Mouse (Mus musculus): ENCODE data around the gene Kctd20. TPM values are rescaled to one million over a fixed set of nuclear protein-coding genes. Genes with fewer than 3 reads are reported as not detected.

The Kctd20 gene
- polyA plus RNA-seq, 1 experiment from 2014 or later: 60.0 TPM

DNA sequence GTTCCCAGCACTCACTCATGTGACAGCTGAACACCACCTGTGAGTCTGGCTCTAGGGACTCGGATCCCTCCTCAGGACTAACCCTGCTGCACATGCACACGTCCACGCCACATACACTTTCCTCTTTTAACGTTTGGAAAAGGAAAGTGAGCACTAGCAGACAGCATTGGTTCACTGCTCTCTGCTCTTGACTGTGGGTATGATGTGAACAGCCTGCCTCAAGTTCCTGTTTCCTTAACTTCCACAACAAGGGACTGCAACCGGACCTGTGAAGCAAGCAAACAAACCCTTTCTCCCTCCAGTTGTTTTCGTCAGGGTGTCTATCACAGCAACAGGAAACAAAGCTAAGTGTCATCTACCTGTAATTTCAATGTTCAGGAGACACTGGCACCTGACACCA, 48.7 kb downstream of the Kctd20 start:
- Histone ChIP-seq H3K27ac (ENCODE audit: low read depth, low read length) (no peak overlapping the region), H3K4me1 (ENCODE audit: control insufficient read depth, insufficient read depth, low read length) (no peaks in the 10 kb centered on the region), H3K36me3 (ENCODE audit: control insufficient read depth, insufficient read depth, low read length) (peaks cover 26% of the 10 kb centered on the region), H3K9ac (ENCODE audit: low read depth, low read length) (no peak overlapping the region), H3K4me2 (no peak overlapping the region), H3K4me3 (ENCODE audit: low read depth, low read length) (no peak overlapping the region), H3K9me3 (replicated peaks; ENCODE audit: control insufficient read depth, low read length) (no peaks in the 10 kb centered on the region), H3K27me3 (ENCODE audit: control insufficient read depth, insufficient read depth, low read length) (no peaks in the 10 kb centered on the region)
- ATAC-seq (replicated peaks; ENCODE audit: insufficient number of reproducible peaks, low FRiP score, low TSS enrichment): no peak
- WGBS (ENCODE audit: insufficient replicate concordance): 87% methylated on average over 6 of the region's 6 CpGs

DNA sequence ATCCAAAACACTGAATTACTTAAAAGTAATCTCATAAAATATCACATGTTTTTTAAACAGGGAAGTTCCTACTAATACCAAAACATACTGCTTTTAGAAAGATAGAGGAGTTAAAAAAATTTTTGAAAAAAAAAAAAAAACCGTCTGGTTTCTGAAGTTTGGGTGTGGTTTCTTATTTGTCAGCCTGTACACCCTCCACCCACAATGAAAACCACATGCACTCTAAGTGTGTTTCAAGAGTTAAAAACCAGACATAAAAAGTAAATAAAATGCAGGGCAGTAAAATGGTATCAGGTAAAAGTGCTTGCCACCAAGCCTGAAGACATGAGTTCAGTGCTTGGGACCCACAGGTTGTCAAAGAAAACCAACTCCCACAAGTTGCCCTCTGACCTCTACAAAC, 52.0 kb downstream of the Kctd20 start:
- 70% methylated on average over 1 of the region's 1 CpGs for WGBS (ENCODE audit: insufficient replicate concordance)
- ATAC-seq (replicated peaks; ENCODE audit: insufficient number of reproducible peaks, low FRiP score, low TSS enrichment): no peak
- H3K4me2 ChIP-seq: no peak overlapping the region

DNA sequence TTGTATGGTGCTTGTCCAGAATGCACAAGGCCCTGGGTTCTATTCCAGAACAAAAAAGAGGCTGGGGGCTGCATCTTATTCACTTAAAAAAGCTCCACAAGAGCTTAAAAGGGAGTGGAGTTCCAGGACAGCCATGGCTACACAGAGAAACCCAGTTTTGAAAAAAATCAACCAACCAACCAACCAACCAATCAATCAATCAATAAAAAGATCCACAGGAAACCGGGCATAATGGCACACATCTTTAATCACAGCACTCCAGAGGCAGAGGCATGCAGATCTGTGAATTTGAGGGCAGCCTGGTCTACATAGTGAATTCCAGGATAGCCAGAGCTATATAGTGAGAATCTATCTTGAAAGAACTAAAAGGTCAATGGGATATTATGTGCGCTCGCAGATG, 53.3 kb downstream of the Kctd20 start:
- no peaks in the 10 kb centered on the region for H3K9me3 ChIP-seq (replicated peaks; ENCODE audit: control insufficient read depth, low read length)
- H3K9ac ChIP-seq (ENCODE audit: low read depth, low read length): no peak overlapping the region
- no peaks in the 10 kb centered on the region for H3K27me3 ChIP-seq (ENCODE audit: control insufficient read depth, insufficient read depth, low read length)
- no peak for ATAC-seq (replicated peaks; ENCODE audit: insufficient number of reproducible peaks, low FRiP score, low TSS enrichment)
- no peak overlapping the region for H3K27ac ChIP-seq (ENCODE audit: low read depth, low read length)
- H3K36me3 ChIP-seq (ENCODE audit: control insufficient read depth, insufficient read depth, low read length): peaks cover 5% of the 10 kb centered on the region; the same call in 1 of the 2 replicates
- H3K4me3 ChIP-seq (ENCODE audit: low read depth, low read length): no peak overlapping the region
- no peak overlapping the region for H3K4me2 ChIP-seq
- 97% methylated on average over 3 of the region's 3 CpGs for WGBS (ENCODE audit: insufficient replicate concordance)
- H3K4me1 ChIP-seq (ENCODE audit: control insufficient read depth, insufficient read depth, low read length): peaks cover 6% of the 10 kb centered on the region; the same call in 1 of the 2 replicates

More for the DNA sequence above, 52.0 kb downstream of the Kctd20 start:
- Histone ChIP-seq H3K27ac (ENCODE audit: low read depth, low read length) (no peak overlapping the region), H3K27me3 (ENCODE audit: control insufficient read depth, insufficient read depth, low read length) (no peaks in the 10 kb centered on the region), H3K9me3 (replicated peaks; ENCODE audit: control insufficient read depth, low read length) (no peaks in the 10 kb centered on the region), H3K4me1 (ENCODE audit: control insufficient read depth, insufficient read depth, low read length) (peaks cover 6% of the 10 kb centered on the region; the same call in 1 of the 2 replicates), H3K9ac (ENCODE audit: low read depth, low read length) (no peak overlapping the region), H3K36me3 (ENCODE audit: control insufficient read depth, insufficient read depth, low read length) (peaks cover 14% of the 10 kb centered on the region), H3K4me3 (ENCODE audit: low read depth, low read length) (no peak overlapping the region)

DNA sequence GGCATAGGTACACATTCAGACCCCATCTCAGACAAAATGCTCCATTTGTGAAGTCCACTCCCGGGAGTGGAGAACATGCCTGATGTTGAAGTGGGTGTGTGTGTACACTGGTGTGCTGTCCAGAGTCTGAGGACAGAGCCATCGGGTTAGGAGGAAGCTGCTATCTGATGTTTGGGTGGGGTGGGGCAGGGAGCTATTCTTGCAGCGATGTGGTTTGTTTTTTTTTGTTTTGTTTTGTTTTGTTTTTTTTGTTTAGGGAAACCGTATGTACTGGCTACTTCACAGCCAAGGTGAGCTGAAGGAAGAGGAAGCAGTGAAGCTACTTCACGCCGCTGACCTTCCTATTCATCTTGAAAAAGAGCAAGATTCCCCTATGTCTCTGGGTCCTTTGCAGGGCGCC, 55.1 kb downstream of the Kctd20 start:
- Histone ChIP-seq H3K4me2 (peak overlapping the region; percentile 89), H3K9ac (ENCODE audit: low read depth, low read length) (peak overlapping the region; percentile 98), H3K4me3 (ENCODE audit: low read depth, low read length) (peak overlapping the region; percentile 99), H3K27ac (ENCODE audit: low read depth, low read length) (peak overlapping the region; percentile 94), H3K27me3 (ENCODE audit: control insufficient read depth, insufficient read depth, low read length) (no peaks in the 10 kb centered on the region), H3K36me3 (ENCODE audit: control insufficient read depth, insufficient read depth, low read length) (0 out of 2 replicates have a peak, but pooled peaks cover 2% of the 10 kb centered on the region), H3K4me1 (ENCODE audit: control insufficient read depth, insufficient read depth, low read length) (peaks cover 6% of the 10 kb centered on the region; the same call in 1 of the 2 replicates), H3K9me3 (replicated peaks; ENCODE audit: control insufficient read depth, low read length) (no peaks in the 10 kb centered on the region)
- WGBS (ENCODE audit: insufficient replicate concordance): 4% methylated on average over 7 of the region's 7 CpGs
- no peak for ATAC-seq (replicated peaks; ENCODE audit: insufficient number of reproducible peaks, low FRiP score, low TSS enrichment)

DNA sequence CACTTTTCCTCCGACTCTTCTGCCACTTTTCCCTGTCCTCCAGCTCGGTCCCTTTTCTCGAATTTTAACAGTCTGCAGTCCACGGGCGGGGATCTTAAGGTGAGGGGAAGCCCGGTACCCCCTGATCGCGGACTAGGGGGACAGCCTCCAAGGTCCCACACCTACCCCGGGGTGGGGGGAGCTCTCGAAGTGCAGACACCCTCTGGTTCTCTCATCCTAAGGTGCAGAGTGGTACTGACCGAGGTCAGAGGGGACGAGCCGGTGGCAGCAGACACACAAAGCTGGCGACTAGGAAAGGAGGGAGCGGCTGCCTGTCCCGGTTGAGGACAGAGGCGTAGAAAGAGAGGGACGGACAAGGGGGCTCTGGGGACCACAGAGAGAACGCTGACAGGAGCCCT, 55.5 kb downstream of the Kctd20 start:
- ATAC-seq (replicated peaks; ENCODE audit: insufficient number of reproducible peaks, low FRiP score, low TSS enrichment): peak; percentile 18
- Histone ChIP-seq H3K4me1 (ENCODE audit: control insufficient read depth, insufficient read depth, low read length) (peaks cover 6% of the 10 kb centered on the region; the same call in 1 of the 2 replicates), H3K4me2 (peak overlapping the region; percentile 89), H3K9ac (ENCODE audit: low read depth, low read length) (peak overlapping the region; percentile 98), H3K4me3 (ENCODE audit: low read depth, low read length) (peak overlapping the region; percentile 99), H3K27ac (ENCODE audit: low read depth, low read length) (peak overlapping the region; percentile 94), H3K27me3 (ENCODE audit: control insufficient read depth, insufficient read depth, low read length) (no peaks in the 10 kb centered on the region), H3K36me3 (ENCODE audit: control insufficient read depth, insufficient read depth, low read length) (0 out of 2 replicates have a peak, but pooled peaks cover 2% of the 10 kb centered on the region), H3K9me3 (replicated peaks; ENCODE audit: control insufficient read depth, low read length) (no peaks in the 10 kb centered on the region)
- under 1% methylated on average over 19 of the region's 19 CpGs for WGBS (ENCODE audit: insufficient replicate concordance)

DNA sequence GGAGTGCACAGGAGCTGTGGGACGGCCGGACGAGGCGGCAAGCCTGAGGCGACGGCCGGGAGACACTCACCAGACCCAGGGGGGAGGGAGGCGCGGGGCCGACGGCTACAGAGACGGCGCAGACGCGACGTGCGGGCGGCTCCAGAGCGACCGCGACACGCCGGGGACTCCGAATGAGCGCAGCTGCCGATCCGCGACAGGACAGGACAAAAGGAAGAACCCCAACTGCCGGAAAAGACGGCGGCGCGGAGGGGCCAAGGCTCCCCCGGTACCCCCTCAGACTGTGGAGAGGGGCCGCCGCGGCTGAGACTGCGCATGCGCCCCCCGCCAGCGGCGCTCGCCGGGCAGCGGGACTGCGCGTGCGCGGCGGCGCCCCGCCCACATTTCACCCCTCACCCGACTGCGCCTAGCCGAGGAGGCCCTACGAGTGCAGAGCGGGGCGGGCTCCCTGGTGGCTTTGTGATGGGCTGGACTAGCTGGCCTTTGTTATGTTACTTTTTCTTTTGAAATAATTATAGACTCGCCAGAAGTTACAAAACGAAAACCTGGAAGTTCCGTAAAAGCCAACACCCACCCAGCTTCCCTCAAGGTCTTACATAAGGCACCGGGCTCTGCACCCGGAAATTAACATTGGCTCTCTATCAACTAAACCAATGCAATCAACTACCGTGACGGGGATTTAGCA, 56.0 kb downstream of the Kctd20 start, which contains the start of gene Stk38:
TSS of gene Stk38 (minus strand) at position 355 of the 685 bp plus-strand sequence.
- H3K4me3 ChIP-seq (ENCODE audit: low read depth, low read length): peak within 1 kb of the TSS; percentile 99
- H3K4me1 ChIP-seq (ENCODE audit: control insufficient read depth, insufficient read depth, low read length): peaks cover 6% of the 10 kb centered on the region; the same call in 1 of the 2 replicates
- under 1% methylated on average over 64 of the region's 65 CpGs for whole genome bisulfite sequencing (ENCODE audit: insufficient replicate concordance)
- no peaks in the 10 kb centered on the region for H3K27me3 ChIP-seq (ENCODE audit: control insufficient read depth, insufficient read depth, low read length)
- H3K9me3 ChIP-seq (replicated peaks; ENCODE audit: control insufficient read depth, low read length): no peaks in the 10 kb centered on the region
- H3K9ac ChIP-seq (ENCODE audit: low read depth, low read length): peak within 1 kb of the TSS; percentile 98
- H3K4me2 ChIP-seq: peak within 1 kb of the TSS; percentile 89
- H3K36me3 ChIP-seq (ENCODE audit: control insufficient read depth, insufficient read depth, low read length): 0 out of 2 replicates have a peak, but pooled peaks cover 2% of the 10 kb centered on the region
- H3K27ac ChIP-seq (ENCODE audit: low read depth, low read length): peak within 1 kb of the TSS; percentile 94
- peak; percentile 89 for ATAC-seq (replicated peaks; ENCODE audit: insufficient number of reproducible peaks, low FRiP score, low TSS enrichment)

DNA sequence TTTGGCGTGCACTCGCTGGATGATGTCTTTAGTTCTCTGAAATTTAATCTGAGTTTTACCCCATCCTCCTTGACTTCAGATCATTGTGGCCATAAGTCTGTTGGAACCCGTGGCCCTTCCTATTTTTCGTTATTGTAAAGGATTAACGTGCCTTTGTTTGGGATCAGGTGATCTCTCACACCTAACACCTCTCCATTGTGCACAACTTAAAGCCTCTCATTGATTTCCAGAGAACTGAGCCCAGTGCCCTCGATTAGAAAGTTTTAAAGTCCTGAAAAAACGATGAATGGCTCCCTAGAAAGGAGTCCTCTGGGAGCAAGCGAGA, 56.5 kb downstream of the Kctd20 start:
- Histone ChIP-seq H3K27me3 (ENCODE audit: control insufficient read depth, insufficient read depth, low read length) (no peaks in the 10 kb centered on the region), H3K4me1 (ENCODE audit: control insufficient read depth, insufficient read depth, low read length) (peaks cover 6% of the 10 kb centered on the region; the same call in 1 of the 2 replicates), H3K4me2 (peak overlapping the region; percentile 89), H3K27ac (ENCODE audit: low read depth, low read length) (peak overlapping the region; percentile 94), H3K4me3 (ENCODE audit: low read depth, low read length) (peak overlapping the region; percentile 99), H3K9ac (ENCODE audit: low read depth, low read length) (peak overlapping the region; percentile 98), H3K36me3 (ENCODE audit: control insufficient read depth, insufficient read depth, low read length) (0 out of 2 replicates have a peak, but pooled peaks cover 2% of the 10 kb centered on the region), H3K9me3 (replicated peaks; ENCODE audit: control insufficient read depth, low read length) (no peaks in the 10 kb centered on the region)
- ATAC-seq (replicated peaks; ENCODE audit: insufficient number of reproducible peaks, low FRiP score, low TSS enrichment): no peak
- WGBS (ENCODE audit: insufficient replicate concordance): 21% methylated on average over 8 of the region's 8 CpGs

DNA sequence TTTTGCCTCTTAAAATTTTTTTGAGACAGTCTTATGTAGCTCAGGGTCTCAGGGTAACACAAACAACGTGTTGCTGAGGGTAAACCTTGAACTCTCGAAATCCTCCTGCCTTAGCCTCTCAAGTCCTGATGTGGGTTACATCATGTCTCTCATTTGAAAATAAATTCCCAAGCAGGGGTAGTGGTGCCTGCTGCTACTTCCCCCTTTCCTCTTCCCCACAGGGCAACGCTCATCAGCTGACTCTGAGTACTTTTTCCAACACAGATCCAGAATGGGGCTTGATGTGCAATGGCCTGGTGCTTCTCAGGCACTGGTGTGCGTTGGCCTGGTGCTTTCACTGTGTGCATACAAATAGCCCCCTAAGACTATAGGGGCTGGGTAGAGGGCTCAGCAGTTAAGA, 57.4 kb downstream of the Kctd20 start:
- Histone ChIP-seq H3K27ac (ENCODE audit: low read depth, low read length) (no peak overlapping the region), H3K9me3 (replicated peaks; ENCODE audit: control insufficient read depth, low read length) (no peaks in the 10 kb centered on the region), H3K36me3 (ENCODE audit: control insufficient read depth, insufficient read depth, low read length) (0 out of 2 replicates have a peak, but pooled peaks cover under 1% of the 10 kb centered on the region), H3K27me3 (ENCODE audit: control insufficient read depth, insufficient read depth, low read length) (no peaks in the 10 kb centered on the region), H3K4me2 (no peak overlapping the region), H3K9ac (ENCODE audit: low read depth, low read length) (no peak overlapping the region), H3K4me3 (ENCODE audit: low read depth, low read length) (no peak overlapping the region), H3K4me1 (ENCODE audit: control insufficient read depth, insufficient read depth, low read length) (peaks cover 6% of the 10 kb centered on the region; the same call in 1 of the 2 replicates)
- no peak for ATAC-seq (replicated peaks; ENCODE audit: insufficient number of reproducible peaks, low FRiP score, low TSS enrichment)
- WGBS (ENCODE audit: insufficient replicate concordance): 88% methylated on average over 4 of the region's 4 CpGs

DNA sequence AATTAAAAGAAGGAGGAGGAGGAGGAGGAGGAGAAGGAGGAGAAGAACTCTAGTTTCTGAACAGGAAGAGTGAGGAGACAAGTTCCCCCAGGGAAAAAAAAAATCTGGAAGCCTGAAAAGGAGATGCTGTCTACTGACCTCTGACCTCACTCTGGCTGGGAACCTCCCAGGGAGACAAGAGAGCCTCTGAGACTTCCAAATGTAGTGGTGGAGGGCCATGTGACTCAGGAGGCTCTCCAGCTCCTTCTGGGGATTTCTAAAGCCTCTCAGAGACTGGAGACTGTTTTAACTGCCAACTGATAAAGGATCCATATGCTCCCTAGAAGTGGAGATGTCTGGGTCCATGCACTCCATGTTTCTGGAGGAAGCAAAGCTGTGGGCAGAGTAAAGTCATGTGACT, 62.5 kb downstream of the Kctd20 start:
- no peak overlapping the region for H3K4me2 ChIP-seq

More for the DNA sequence above, 62.5 kb downstream of the Kctd20 start:
- H3K27ac ChIP-seq (ENCODE audit: low read depth, low read length): 0 out of 2 replicates have a peak overlapping the region, but pooled peaks have one; percentile 22
- H3K4me3 ChIP-seq (ENCODE audit: low read depth, low read length): no peak overlapping the region
- no peaks in the 10 kb centered on the region for H3K36me3 ChIP-seq (ENCODE audit: control insufficient read depth, insufficient read depth, low read length)
- H3K27me3 ChIP-seq (ENCODE audit: control insufficient read depth, insufficient read depth, low read length): no peaks in the 10 kb centered on the region
- no peak overlapping the region for H3K9ac ChIP-seq (ENCODE audit: low read depth, low read length)
- H3K4me1 ChIP-seq (ENCODE audit: control insufficient read depth, insufficient read depth, low read length): no peaks in the 10 kb centered on the region
- ATAC-seq (replicated peaks; ENCODE audit: insufficient number of reproducible peaks, low FRiP score, low TSS enrichment): no peak; the same call in 1 of the 2 replicates
- no peaks in the 10 kb centered on the region for H3K9me3 ChIP-seq (replicated peaks; ENCODE audit: control insufficient read depth, low read length)

All from heart, embryonic 11.5 days (tissue).